Mouse (Mus musculus): ENCODE results near the gene Gm20388.

DNA sequence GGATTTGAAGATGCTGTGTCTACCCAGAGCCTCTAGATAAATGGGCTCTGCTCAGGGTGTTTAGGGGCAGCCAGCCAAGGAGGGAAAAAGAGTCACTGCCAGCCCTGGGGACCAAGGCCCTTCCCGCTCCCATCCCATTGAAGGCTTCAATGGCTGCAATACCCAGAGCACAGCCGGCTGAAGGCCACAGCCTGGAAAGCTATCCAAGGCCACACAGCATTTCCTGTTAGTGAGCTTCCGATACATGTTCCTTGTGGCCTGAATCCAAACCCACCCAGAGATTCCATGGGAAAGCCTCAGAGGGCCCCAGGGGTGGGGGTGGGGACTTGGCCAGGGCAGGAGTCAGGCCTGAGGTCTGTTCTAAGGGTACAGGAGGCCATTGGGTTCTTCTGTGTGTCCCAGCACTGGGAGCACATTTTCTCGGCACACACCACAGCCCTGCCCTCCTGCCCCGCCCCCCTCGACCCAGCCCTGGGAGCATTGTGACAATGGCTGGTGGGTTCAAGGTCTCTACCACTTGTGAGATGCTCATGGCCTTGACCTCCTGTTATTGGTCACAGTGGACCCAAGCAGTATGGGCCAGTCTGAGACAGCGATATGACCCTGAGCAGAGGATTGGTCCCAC, 294.2 kb downstream of the Gm20388 start:
- TF ChIP-seq CTCF (IDR thresholded peaks at IDR 0.05; ENCODE audit: low read depth), result no peak
- TF ChIP-seq EP300 (IDR thresholded peaks at IDR 0.05; ENCODE audit: low read depth), result peak; percentile 54; the same call in 1 of the 2 replicates
